Mouse (Mus musculus) MEL (cell line): Measurements from ENCODE around the gene Dnajc4. TPM values are rescaled to one million over a fixed set of nuclear protein-coding genes. Genes with fewer than 3 reads are reported as not detected.
A peak's percentile ranks its signal among the peaks of the same experiment; 100 is the strongest.

Experiments
- DNase-seq: peaks from one replicate; pipeline ENCODE4 v3.0.0; 2011; ENCODE audit warnings: low read depth, low spot score
- H3K27ac ChIP-seq: 2 replicates; pipeline ENCODE4 v1.5.1; 2012; ENCODE audit warnings: low read depth, mild to moderate bottlenecking, control low read depth, low read length, moderate library complexity; ENCODE audit not compliant: control insufficient read depth
- H3K27me3 ChIP-seq, 2 experiments: fragments of 150-350 bp in 1 of 2; sonication (generic) in 1 of 2; 2 replicates each; pipeline ENCODE4 v1.6.1; 2012; ENCODE audit warnings: low read length in 2 of 2, mild to moderate bottlenecking in 2 of 2, improper control_type of control experiment in 1 of 2, moderate library complexity in 1 of 2; ENCODE audit not compliant: insufficient read depth in 2 of 2, control insufficient read depth in 1 of 2
- H3K36me3 ChIP-seq, 2 experiments: 2 replicates each; pipeline ENCODE4 v1.6.1; 2012 to 2014; ENCODE audit warnings: low read length in 2 of 2, improper control_type of control experiment in 1 of 2, inconsistent platforms in 1 of 2, mild to moderate bottlenecking in 1 of 2; ENCODE audit not compliant: insufficient read depth in 2 of 2, control insufficient read depth in 1 of 2
- H3K4me1 ChIP-seq, 2 experiments: fragments of 150-350 bp in 1 of 2; sonication (generic) in 1 of 2; 2 replicates each; pipeline ENCODE4 v1.6.1; 2012; ENCODE audit warnings: low read length in 2 of 2, improper control_type of control experiment in 1 of 2, mild to moderate bottlenecking in 1 of 2; ENCODE audit not compliant: insufficient read depth in 2 of 2, control insufficient read depth in 1 of 2
- H3K4me3 ChIP-seq, 2 experiments: fragments of 150-350 bp in 1 of 2; sonication (generic) in 1 of 2; 2 replicates each; pipeline ENCODE4 v1.5.1; 2012; ENCODE audit warnings: low read depth in 2 of 2, low read length in 2 of 2, mild to moderate bottlenecking in 2 of 2, moderate library complexity in 2 of 2, control low read depth in 1 of 2, improper control_type of control experiment in 1 of 2; ENCODE audit not compliant: control insufficient read depth in 1 of 2, insufficient read depth in 1 of 2
- H3K79me2 ChIP-seq: 2 replicates; pipeline ENCODE4 v1.6.1; 2012; ENCODE audit warnings: mild to moderate bottlenecking, low read length, moderate library complexity; ENCODE audit not compliant: control insufficient read depth, poor library complexity, insufficient read depth
- H3K9ac ChIP-seq: 2 replicates; pipeline ENCODE4 v1.6.1; 2012; ENCODE audit warnings: low read depth, mild to moderate bottlenecking, control low read depth, low read length, moderate library complexity; ENCODE audit not compliant: control insufficient read depth, poor library complexity, severe bottlenecking
- H3K9me3 ChIP-seq: fragments of 150-350 bp; sonication (generic); replicated peaks from 2 replicates; pipeline ENCODE4 v1.6.1; 2012; ENCODE audit warnings: mild to moderate bottlenecking, low read length, improper control_type of control experiment, moderate library complexity; ENCODE audit not compliant: insufficient read depth
- CHD2 ChIP-seq: IDR thresholded peaks from 2 replicates; pipeline ENCODE4 v1.6.1; 2011; ENCODE audit warnings: low read length, improper control_type of control experiment
- GABPA ChIP-seq: IDR thresholded peaks from 2 replicates; pipeline ENCODE4 v1.6.1; 2012; ENCODE audit warnings: low read depth, mild to moderate bottlenecking, inconsistent platforms, low read length, improper control_type of control experiment, moderate library complexity
- GATA1 ChIP-seq: IDR thresholded peaks from 2 replicates; pipeline ENCODE4 v1.6.1; 2011; ENCODE audit warnings: low read depth, low read length, improper control_type of control experiment
- MAX ChIP-seq: IDR thresholded peaks from 2 replicates; pipeline ENCODE4 v1.6.1; 2011; ENCODE audit warnings: low read length, improper control_type of control experiment
- MEF2A ChIP-seq: IDR thresholded peaks from 2 replicates; pipeline ENCODE4 v1.6.1; 2014; ENCODE audit warnings: low read depth, mild to moderate bottlenecking, inconsistent platforms, low read length, improper control_type of control experiment; ENCODE audit not compliant: poor library complexity, insufficient replicate concordance, severe bottlenecking; ENCODE audit errors: extremely low read depth
- MXI1 ChIP-seq: IDR thresholded peaks from 2 replicates; pipeline ENCODE4 v1.6.1; 2011; ENCODE audit warnings: mild to moderate bottlenecking, low read depth, low read length, improper control_type of control experiment
- MYC ChIP-seq: IDR thresholded peaks from 2 replicates; pipeline ENCODE4 v1.6.1; 2011; ENCODE audit warnings: low read depth, mild to moderate bottlenecking, low read length, improper control_type of control experiment, moderate library complexity
- POLR2A ChIP-seq, 2 experiments: IDR thresholded peaks; 2 replicates each; pipeline ENCODE4 v1.6.1; 2011 to 2012; ENCODE audit warnings: low read length in 2 of 2, mild to moderate bottlenecking in 2 of 2, control low read depth in 1 of 2, improper control_type of control experiment in 1 of 2, low read depth in 1 of 2, moderate library complexity in 1 of 2; ENCODE audit not compliant: control insufficient read depth in 1 of 2, insufficient read depth in 1 of 2, poor library complexity in 1 of 2
- POLR2AphosphoS2 ChIP-seq: IDR thresholded peaks from 2 replicates; pipeline ENCODE4 v1.6.1; 2011; ENCODE audit warnings: low read length, improper control_type of control experiment
- RCOR1 ChIP-seq: IDR thresholded peaks from 2 replicates; pipeline ENCODE4 v1.6.1; 2012; ENCODE audit warnings: low read depth, mild to moderate bottlenecking, inconsistent platforms, low read length, improper control_type of control experiment
- SIN3A ChIP-seq: IDR thresholded peaks from 2 replicates; pipeline ENCODE4 v1.6.1; 2012; ENCODE audit warnings: low read length, improper control_type of control experiment, inconsistent platforms
- SMC3 ChIP-seq: IDR thresholded peaks from 2 replicates; pipeline ENCODE4 v1.6.1; 2011; ENCODE audit warnings: low read depth, low read length, improper control_type of control experiment
- TAL1 ChIP-seq: IDR thresholded peaks from 2 replicates; pipeline ENCODE4 v1.6.1; 2012; ENCODE audit warnings: mild to moderate bottlenecking, inconsistent platforms, low read length, moderate library complexity, mixed read lengths
- TBP ChIP-seq: IDR thresholded peaks from 2 replicates; pipeline ENCODE4 v1.8.0; 2011; ENCODE audit warnings: low read depth, low read length, improper control_type of control experiment
- TCF12 ChIP-seq: IDR thresholded peaks from 2 replicates; pipeline ENCODE4 v1.6.1; 2014; ENCODE audit warnings: low read depth, mild to moderate bottlenecking, inconsistent platforms, low read length, improper control_type of control experiment, moderate library complexity
- USF1 ChIP-seq: IDR thresholded peaks from 2 replicates; pipeline ENCODE4 v1.6.1; 2014; ENCODE audit warnings: low read depth, mild to moderate bottlenecking, inconsistent platforms, low read length, improper control_type of control experiment, moderate library complexity
- USF2 ChIP-seq, 2 experiments: IDR thresholded peaks; 2 replicates each; pipeline ENCODE4 v1.6.1; 2011 to 2012; ENCODE audit warnings: improper control_type of control experiment in 2 of 2, low read length in 2 of 2, borderline replicate concordance in 1 of 2, inconsistent platforms in 1 of 2, low read depth in 1 of 2, mild to moderate bottlenecking in 1 of 2; ENCODE audit not compliant: insufficient read depth in 1 of 2
- ZC3H11A ChIP-seq: IDR thresholded peaks from 2 replicates; pipeline ENCODE4 v1.6.1; 2012; ENCODE audit warnings: low read depth, mild to moderate bottlenecking, inconsistent platforms, low read length, improper control_type of control experiment
- ZKSCAN1 ChIP-seq: IDR thresholded peaks from 2 replicates; pipeline ENCODE4 v1.6.1; 2012; ENCODE audit warnings: low read depth, mild to moderate bottlenecking, inconsistent platforms, low read length, improper control_type of control experiment, moderate library complexity
- ZMIZ1 ChIP-seq: IDR thresholded peaks from 2 replicates; pipeline ENCODE4 v1.6.1; 2012; ENCODE audit warnings: low read depth, mild to moderate bottlenecking, inconsistent platforms, low read length, improper control_type of control experiment, moderate library complexity
- polyA plus RNA-seq, 2 experiments: library from polyadenylated mRNA; stranded (reverse) in 1 of 2; unstranded in 1 of 2; fragments of >175 nt in 1 of 2; fragments of >200 nt in 1 of 2; gene quantifications; 2 replicates each; pipeline versions ENCODE4 v1.2.1 to v1.2.4; 2012; ENCODE audit warnings: low replicate concordance in 2 of 2, low read depth in 1 of 2; ENCODE audit not compliant: insufficient read length in 2 of 2, insufficient read depth in 1 of 2, missing spikeins in 1 of 2
- total RNA-seq: library from RNA; depleted of rRNA; stranded (reverse); fragments of 300-350 nt; gene quantifications from 2 replicates; pipeline ENCODE4 v1.2.3, GENCODE M21; 2012

Dnajc4 gene
- total and polyA plus RNA-seq, 3 experiments, result 4.2 to 12.9 TPM; not detected in 1

GRCm38 (mm10) chr19:6979486-6980380, 12.6 kb downstream of the Dnajc4 start (continued):
- TF ChIP-seq ZC3H11A (no peak), TAL1 (no peak), ZMIZ1 (0 out of 2 replicates have a peak, but pooled peaks have one; percentile 46), TCF12 (0 out of 2 replicates have a peak, but pooled peaks have one; percentile 25), USF1 (no peak), USF2 (IDR thresholded peaks at IDR 0.05; ENCODE audit: borderline replicate concordance in 1 of 2, insufficient read depth in 1 of 2, low read depth in 1 of 2, low read length in 2 of 2) (no peak), CHD2 (no peak), SMC3 (peak; percentile 38), MEF2A (no peak), GABPA (no peak), POLR2A (IDR thresholded peaks at IDR 0.05; ENCODE audit: control insufficient read depth in 1 of 2, insufficient read depth in 1 of 2, low read depth in 1 of 2, low read length in 2 of 2, poor library complexity in 1 of 2) (peak in 1 of 2 experiments; percentile 40; a peak in 2 of 4 replicates)

- Histone ChIP-seq H3K9ac (peak overlapping the region; percentile 67), H3K27ac (peak overlapping the region; percentile 57), H3K4me3 (peak overlapping the region; percentile 9 to 60), H3K27me3 (no peaks in the 10 kb centered on the region), H3K79me2 (peaks cover 39% of the 10 kb centered on the region), H3K36me3 (peaks cover 0 to 23% of the 10 kb centered on the region in 2 experiments; a peak in 2 of 4 replicates), H3K9me3 (no peaks in the 10 kb centered on the region), H3K4me1 (peaks cover 0 to 19% of the 10 kb centered on the region in 2 experiments; a peak in 2 of 4 replicates)
- peak; percentile 80 for DNase-seq
- no peak for TF ChIP-seq TBP
- no peak for TF ChIP-seq RCOR1
- TF ChIP-seq CHD2, result no peak
- TF ChIP-seq POLR2A (IDR thresholded peaks at IDR 0.05; ENCODE audit: control insufficient read depth in 1 of 2, insufficient read depth in 1 of 2, low read depth in 1 of 2, low read length in 2 of 2, poor library complexity in 1 of 2), result peak in 1 of 2 experiments; percentile 44; a peak in 1 of 4 replicates
- peak; percentile 72 for TF ChIP-seq SIN3A
- no peak for TF ChIP-seq MAX
- no peak for TF ChIP-seq MXI1
- no peak for TF ChIP-seq MYC
- no peak for TF ChIP-seq USF2 (IDR thresholded peaks at IDR 0.05; ENCODE audit: borderline replicate concordance in 1 of 2, insufficient read depth in 1 of 2, low read depth in 1 of 2, low read length in 2 of 2)
- no peak for TF ChIP-seq GATA1
- no peak for TF ChIP-seq ZKSCAN1
- peak; percentile 65 for TF ChIP-seq POLR2AphosphoS2
Observed at GRCm38 (mm10) chr19:6979001-6979479, 13.3 kb downstream of the Dnajc4 start.
